Mouse (Mus musculus) right cerebral cortex, postnatal 36 days (tissue): Measurements from ENCODE around the gene Sertad3.
A peak's percentile ranks its signal among the peaks of the same experiment; 100 is the strongest.

Source experiments
- DNase-seq, 2 experiments: peaks; one replicate each; pipeline ENCODE4 v3.0.0; 2022; ENCODE audit warnings: low spot score in 2 of 2, mixed read lengths in 1 of 2

The Sertad3 gene

GRCm38 (mm10) chr7:27473156-27473834 is at the start of gene Sertad3:
Sertad3 (plus strand) TSS chr7:27473768.
- peak; percentile 96 to 98 for DNase-seq

GRCm38 (mm10) chr7:27427387-27427786 is 46.2 kb upstream of the Sertad3 start:
- no peak for DNase-seq

- DNase-seq = no peak
These were observed 45.6 kb upstream of the Sertad3 start for GRCm38 (mm10) chr7:27428002-27428401.

GRCm38 (mm10) chr7:27429135-27429534 is 44.4 kb upstream of the Sertad3 start:
- no peak for DNase-seq

GRCm38 (mm10) chr7:27433349-27433748 is 40.2 kb upstream of the Sertad3 start:
- no peak for DNase-seq

- no peak for DNase-seq
These were observed 39.8 kb upstream of the Sertad3 start for GRCm38 (mm10) chr7:27433794-27434193.

- DNase-seq = no peak
These were observed 36.0 kb upstream of the Sertad3 start for GRCm38 (mm10) chr7:27437544-27437943.

GRCm38 (mm10) chr7:27440014-27440413 is 33.6 kb upstream of the Sertad3 start:
- no peak for DNase-seq

DNA sequence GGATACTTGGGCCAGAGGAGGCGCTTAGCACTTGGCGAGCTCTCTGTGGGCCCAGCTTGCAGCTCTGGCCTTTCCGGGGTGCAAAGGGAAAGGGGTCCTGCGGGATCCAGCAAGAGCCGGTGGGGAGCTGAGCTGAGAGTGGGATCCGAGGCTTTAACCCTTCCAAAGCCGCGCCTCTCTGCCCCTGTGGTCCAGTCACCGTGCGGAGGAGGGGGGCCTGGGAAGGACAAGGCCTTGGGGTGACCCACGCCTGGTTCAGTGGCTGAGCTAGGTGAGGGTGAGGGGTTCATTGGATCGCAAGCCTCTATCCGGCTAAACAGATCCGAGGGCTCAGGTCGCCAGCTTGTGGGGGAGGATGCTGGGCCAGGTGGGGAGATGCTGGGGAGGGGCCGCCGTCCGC is 27.5 kb upstream of the Sertad3 start:
- DNase-seq = no peak

DNA sequence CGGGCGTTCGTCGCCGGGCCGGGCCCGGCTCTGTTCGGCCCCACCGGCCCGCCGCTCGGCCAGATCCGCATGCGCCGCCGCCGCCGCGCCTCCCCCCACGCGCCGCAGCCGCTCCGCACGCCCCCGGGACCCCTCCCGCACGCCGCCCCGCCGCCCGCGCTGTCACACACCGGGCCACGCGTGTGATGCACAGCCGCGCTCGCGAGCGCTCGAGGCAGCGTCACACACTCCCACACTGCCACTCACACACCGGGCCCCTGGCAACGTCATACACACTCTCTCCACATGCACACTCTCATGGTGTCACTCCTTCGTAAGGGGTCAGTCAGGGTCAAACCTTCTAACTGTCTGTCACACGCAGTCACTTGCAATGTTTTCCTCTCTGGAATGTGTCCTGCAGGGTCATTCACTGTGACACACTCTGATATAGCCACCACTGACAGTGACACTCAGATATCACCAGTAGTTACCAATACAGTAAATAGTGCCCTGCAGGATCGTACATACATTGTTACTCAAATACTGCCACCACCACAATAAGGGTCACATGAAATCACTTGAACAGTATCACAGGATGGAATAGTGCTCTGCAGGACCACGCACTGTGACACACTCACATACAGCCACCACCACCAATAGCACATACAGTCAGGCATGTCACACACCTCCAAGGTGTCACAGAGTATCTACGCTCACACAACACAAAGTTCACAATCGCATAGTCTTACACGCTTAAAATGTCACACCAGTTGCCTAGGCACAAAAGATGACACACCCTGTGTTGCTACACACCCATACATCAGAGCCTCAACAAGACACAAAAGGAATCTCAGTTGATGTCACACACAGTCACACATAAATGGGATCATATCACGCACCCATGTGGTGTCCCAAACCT is 26.8 kb upstream of the Sertad3 start:
- DNase-seq = peak; percentile 74 to 77

DNA sequence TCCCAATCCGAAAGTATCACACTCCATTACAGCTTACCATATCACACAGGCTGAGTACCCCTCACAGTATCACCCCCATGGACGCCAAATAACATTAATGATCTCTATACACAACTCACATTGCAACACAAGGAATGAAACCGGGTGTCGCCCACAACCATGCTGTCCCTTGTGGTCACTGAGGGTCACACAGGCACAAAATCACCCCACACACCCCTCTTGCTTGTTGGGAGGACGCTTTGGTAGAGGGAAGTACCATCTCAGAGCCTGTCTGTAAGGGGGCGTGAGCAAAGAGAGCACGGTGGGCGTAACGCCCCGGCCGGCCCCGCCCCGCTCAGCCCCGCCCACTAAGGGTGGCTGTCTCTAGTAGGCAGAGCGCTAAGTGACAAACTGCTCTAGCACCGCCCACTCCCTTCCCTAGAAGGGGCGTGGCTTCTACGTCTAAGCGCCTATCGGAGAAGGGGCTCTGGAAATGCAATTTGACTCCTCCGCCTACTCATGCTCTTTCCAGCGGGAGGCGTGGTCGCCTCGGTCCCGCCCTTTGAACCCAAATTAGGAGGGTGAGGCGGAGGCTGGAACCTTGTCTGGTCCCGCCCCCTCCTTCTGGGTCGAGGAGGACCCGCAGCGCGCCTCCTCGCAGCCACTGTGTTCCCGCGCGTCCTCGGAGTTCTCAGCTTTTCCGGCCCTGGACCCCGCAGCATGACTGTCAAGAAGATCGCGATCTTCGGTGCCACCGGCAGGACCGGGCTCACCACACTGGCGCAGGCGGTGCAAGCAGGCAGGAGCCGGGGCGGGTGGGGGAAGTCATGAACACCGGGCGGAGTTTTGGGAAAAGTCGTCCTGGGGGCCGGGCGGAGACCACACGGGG is 25.9 kb upstream of the Sertad3 start, which contains the start of the genes Sptbn4 and Blvrb:
Sptbn4 (minus strand) TSS at position 268 of the 868 bp plus-strand sequence.
Blvrb (plus strand) TSS at position 560 of the 868 bp plus-strand sequence.
- peak; percentile 98 to 99 for DNase-seq

DNA sequence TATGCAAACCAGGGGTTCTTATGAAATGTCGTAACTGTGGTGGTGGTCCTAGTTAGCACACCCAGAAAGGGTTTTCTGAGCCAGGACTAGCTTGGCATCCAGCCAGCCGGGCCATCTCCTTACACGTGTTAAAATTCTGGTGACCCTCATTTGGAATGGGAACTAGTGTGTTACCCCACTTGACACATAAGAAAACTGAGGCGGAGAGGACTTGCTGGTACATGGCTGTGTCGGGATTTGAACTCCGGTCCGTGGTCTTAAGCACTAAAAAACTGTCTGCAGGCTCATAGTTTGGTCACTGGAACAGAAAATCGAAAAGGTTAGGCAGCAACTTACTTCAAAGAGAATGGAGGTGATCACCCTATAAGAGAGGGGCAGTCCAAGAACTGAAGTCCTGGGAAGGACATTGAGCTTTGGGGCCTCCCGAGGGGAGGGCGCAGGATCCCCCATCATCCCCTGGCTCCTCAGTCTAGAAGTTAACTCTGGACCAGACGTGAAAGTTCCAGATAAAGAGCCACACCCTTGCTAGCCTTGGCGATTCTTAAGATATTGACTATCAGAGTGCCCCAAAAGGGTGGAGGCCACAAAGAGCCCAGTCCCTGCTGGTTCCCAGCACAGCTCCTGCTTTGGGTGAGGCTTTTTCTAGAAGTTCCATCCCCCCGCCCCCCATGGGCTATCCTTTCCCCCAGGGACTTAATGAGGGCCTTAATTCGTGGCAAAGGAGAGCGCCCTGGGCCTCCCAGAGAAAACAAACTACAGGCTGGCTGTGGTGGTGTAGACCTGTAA is 25.0 kb upstream of the Sertad3 start:
- DNase-seq = peak in 1 of 2 experiments; percentile 18

- DNase-seq = peak in 1 of 2 experiments; percentile 22
These were observed 24.2 kb upstream of the Sertad3 start for GRCm38 (mm10) chr7:27449256-27449862.

- no peak for DNase-seq
These were observed 22.2 kb upstream of the Sertad3 start for GRCm38 (mm10) chr7:27451359-27451758.

DNA sequence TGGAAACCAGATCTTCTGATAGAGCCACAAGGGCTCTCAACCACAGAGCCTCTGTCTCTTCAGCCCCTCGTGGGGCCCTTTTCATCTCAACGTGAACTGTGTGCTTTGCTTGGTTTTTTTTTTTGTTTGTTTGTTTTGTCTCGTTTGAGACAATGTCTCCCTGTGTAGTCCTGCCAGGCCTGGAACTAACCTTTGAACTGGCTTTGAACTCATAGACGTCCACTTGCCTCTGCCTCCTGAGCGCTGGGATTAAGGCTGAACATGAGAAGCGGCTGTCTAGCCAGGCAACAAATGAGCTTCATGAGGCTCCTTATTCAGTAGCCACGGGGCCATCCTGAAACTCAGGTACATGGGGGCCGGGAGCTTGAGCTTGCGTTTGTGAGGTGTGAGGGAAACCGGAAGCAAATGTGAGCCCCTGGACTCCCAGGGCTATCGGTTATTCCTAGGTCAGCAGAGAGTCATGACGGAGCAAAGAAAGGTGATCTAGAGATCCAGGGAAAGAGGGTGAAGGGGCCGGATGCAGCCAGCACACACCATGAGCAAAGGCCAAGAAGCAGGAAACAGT is 21.3 kb upstream of the Sertad3 start:
- DNase-seq = no peak

- DNase-seq = no peak
These were observed 19.0 kb upstream of the Sertad3 start for GRCm38 (mm10) chr7:27454461-27455121.

GRCm38 (mm10) chr7:27455273-27455672 is 18.3 kb upstream of the Sertad3 start:
- DNase-seq = no peak

DNA sequence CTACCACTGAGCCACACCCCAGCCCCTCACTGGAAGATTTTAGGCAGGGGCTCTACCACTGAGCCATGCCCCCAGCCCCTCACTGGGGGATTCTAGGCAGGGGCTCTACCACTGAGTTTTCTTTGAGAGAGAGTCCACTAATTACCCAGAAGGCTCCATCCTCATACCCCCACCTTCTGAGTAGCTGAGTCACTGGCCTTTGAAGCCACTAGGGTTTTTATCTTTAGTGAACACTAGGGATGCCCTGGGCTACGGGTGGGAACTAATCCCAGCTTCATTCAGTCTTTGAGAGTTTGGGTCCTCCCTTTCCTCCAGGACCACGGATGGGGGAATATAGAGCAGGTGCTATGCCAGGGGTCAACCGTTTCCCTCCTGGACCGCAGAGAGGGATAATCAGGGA is 15.0 kb upstream of the Sertad3 start:
- no peak for DNase-seq

- no peak for DNase-seq
These were observed 13.9 kb upstream of the Sertad3 start for GRCm38 (mm10) chr7:27459640-27460039.

GRCm38 (mm10) chr7:27460477-27460876 is 13.1 kb upstream of the Sertad3 start:
- no peak for DNase-seq
